In the genomic region with DNA sequence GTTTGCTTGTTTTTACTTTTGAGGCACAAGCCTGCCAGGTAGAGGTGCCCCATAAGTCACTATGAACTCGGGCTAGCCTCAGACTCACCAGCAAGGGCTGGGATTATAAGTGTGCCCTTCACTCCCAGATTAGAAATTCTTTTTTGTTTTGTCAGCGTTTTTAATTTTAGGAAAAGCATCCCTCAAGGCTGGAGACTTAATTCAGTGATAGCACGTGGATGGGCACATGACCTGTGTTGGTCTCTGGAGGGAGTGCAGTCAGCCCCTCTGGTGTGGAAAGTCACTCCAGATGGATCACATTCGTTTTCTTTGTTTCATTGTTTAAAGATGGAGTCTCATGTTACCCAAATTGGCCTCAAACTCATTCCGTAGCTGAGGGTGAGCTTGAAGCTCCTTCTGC, we compare ENCODE assay signal across 17 mouse cellular contexts.
DNase-seq lines count a peak whose midpoint lies in the region; TF ChIP-seq lines count a peak whose summit lies in the region.
"Had no signal": no experiment of that assay in that cellular context is flagged by ENCODE, and none has a peak within 500 bp of the region (broad histone marks: within the 10 kb centered on the region; RNA-seq: fewer than 3 reads in every experiment).

No protein-coding gene starts in this region.

- intact Hi-C loops in heart, postnatal 36 days (cut with DNase I) = no loop called here

- no peaks in the 10 kb centered on the region for H3K36me3 ChIP-seq in CH12.LX (replicated peaks in 1 of 2; ENCODE audit: control insufficient read depth in 1 of 2, insufficient read depth in 1 of 2, low read length in 1 of 2)
- H3K36me3 ChIP-seq in kidney, adult 2 months (ENCODE audit: control insufficient read depth, insufficient read depth, low read length) = no peaks in the 10 kb centered on the region
- H3K36me3 ChIP-seq: G1E had no signal

- no peaks in the 10 kb centered on the region for H3K9me3 ChIP-seq in CH12.LX (replicated peaks; ENCODE audit: low read length)
- H3K9me3 ChIP-seq: G1E had no signal

- DNase-seq in heart, adult 11 months = peak; percentile 59
- DNase-seq in heart, postnatal 36 days = no peak
- no peak for DNase-seq in CH12.LX (ENCODE audit: extremely low read depth)
- no peak for DNase-seq in kidney, adult 2 months
- DNase-seq: adrenal gland, adult 2 months; adrenal gland, adult 8-10 months; adrenal gland, postnatal 10 days; adrenal gland, postnatal 14 days; adrenal gland, postnatal 25 days; adrenal gland, postnatal 36 days; B cell, adult 2 months; cerebellum, adult 11 months; cerebellum, adult 11-12 months; cerebellum, adult 18-20 months; cerebellum, adult 2 months had no signal

- H3K27me3 ChIP-seq in CH12.LX (replicated peaks) = no peaks in the 10 kb centered on the region
- H3K27me3 ChIP-seq in kidney, adult 2 months (replicated peaks; ENCODE audit: control insufficient read depth, insufficient read depth, low read length) = no peaks in the 10 kb centered on the region
- H3K27me3 ChIP-seq: Patski had no signal

- no peaks in the 10 kb centered on the region for H3K79me2 ChIP-seq in CH12.LX (replicated peaks; ENCODE audit: control insufficient read depth, extremely low read depth, insufficient read depth, poor library complexity, severe bottlenecking)

- dilution Hi-C loops in CH12.LX (cut with MboI; ENCODE audit: extremely low pct_ligation_motif_present, extremely low pct_unique_long_range_greater_than_20kb, low sequenced_read_pairs) = no loop called here

- no peak overlapping the region for H3K4me3 ChIP-seq in CH12.LX (replicated peaks in 1 of 3; ENCODE audit: low read depth in 2 of 3, low read length in 2 of 3, poor library complexity in 1 of 3)
- no peak overlapping the region for H3K4me3 ChIP-seq in kidney, adult 2 months (ENCODE audit: insufficient read depth, low read depth, low read length)

- WGBS in kidney, adult 2 months = 85% methylated on average over 5 of the region's 5 CpGs

- no peak for TF ChIP-seq POLR2A in CH12.LX (IDR thresholded peaks at IDR 0.05; ENCODE audit: low read depth, low read length)
- no peak for TF ChIP-seq POLR2A in kidney, adult 2 months (IDR thresholded peaks at IDR 0.05; ENCODE audit: low read depth, low read length)

- H3K27ac ChIP-seq in CH12.LX (ENCODE audit: insufficient read depth, low read depth) = no peak overlapping the region
- H3K27ac ChIP-seq in kidney, adult 2 months (ENCODE audit: insufficient read depth, low read depth, low read length) = no peak overlapping the region

- no peak for TF ChIP-seq RAD21 in CH12.LX (IDR thresholded peaks at IDR 0.05; ENCODE audit: low read depth, low read length)

- no peak for TF ChIP-seq EP300 in CH12.LX (IDR thresholded peaks at IDR 0.05; ENCODE audit: low read length)

- no peak for TF ChIP-seq CTCF in CH12.LX (conservative IDR thresholded peaks at IDR 0.05 in 1 of 2, IDR thresholded peaks at IDR 0.05 in 1 of 2; ENCODE audit: low read depth in 2 of 2, low read length in 2 of 2)
- no peak for TF ChIP-seq CTCF in kidney, adult 2 months (conservative IDR thresholded peaks at IDR 0.05; ENCODE audit: insufficient read depth, insufficient read length, low read depth, low read length)

- no peak overlapping the region for H3K4me2 ChIP-seq in CH12.LX (ENCODE audit: insufficient read depth, low read depth, poor library complexity, severe bottlenecking)

- in situ Hi-C loops in CH12.LX (cut with MboI; ENCODE audit: low pct_ligation_motif_present, low pct_unique_long_range_greater_than_20kb, low sequenced_read_pairs) = no loop called here

- H3K4me1 ChIP-seq in CH12.LX (ENCODE audit: control insufficient read depth in 1 of 2, insufficient read depth in 2 of 2) = peaks cover 0 to 3% of the 10 kb centered on the region in 2 experiments; a peak in 1 of 4 replicates
- no peaks in the 10 kb centered on the region for H3K4me1 ChIP-seq in kidney, adult 2 months (ENCODE audit: control insufficient read depth, insufficient read depth, low read length)

- no peak overlapping the region for H3K9ac ChIP-seq in CH12.LX (ENCODE audit: insufficient read depth, low read depth)

TF ChIP-seq in CH12.LX, 34 proteins besides CTCF, POLR2A, EP300 and RAD21:
- TF ChIP-seq PAX5 (IDR thresholded peaks at IDR 0.05; ENCODE audit: low read length) (no peak), BHLHE40 (IDR thresholded peaks at IDR 0.05; ENCODE audit: low read depth, low read length) (no peak), TCF12 (IDR thresholded peaks at IDR 0.05; ENCODE audit: low read depth, low read length) (no peak), MAFK (IDR thresholded peaks at IDR 0.05; ENCODE audit: insufficient replicate concordance, low read length) (0 out of 2 replicates have a peak, but pooled peaks have one; percentile 55), ZC3H11A (IDR thresholded peaks at IDR 0.05; ENCODE audit: low read depth, low read length) (no peak), SMC3 (IDR thresholded peaks at IDR 0.05; ENCODE audit: low read depth, low read length) (no peak), USF2 (conservative IDR thresholded peaks at IDR 0.05; ENCODE audit: low read depth, low read length) (no peak)
